Mouse (Mus musculus) bone marrow macrophage, adult 2 months (primary cell): ENCODE measurements around the gene Itfg2. TPM values are rescaled to one million over a fixed set of nuclear protein-coding genes. Genes with fewer than 3 reads are reported as not detected.

Source experiments
- H3K27ac ChIP-seq: 2 replicates; pipeline ENCODE4 v1.5.1; 2012; ENCODE audit warnings: low read depth, low read length; ENCODE audit not compliant: insufficient read depth
- H3K4me1 ChIP-seq: 2 replicates; pipeline ENCODE4 v1.6.1; 2012; ENCODE audit warnings: low read length; ENCODE audit not compliant: control insufficient read depth, insufficient read depth
- H3K4me3 ChIP-seq: 2 replicates; pipeline ENCODE4 v1.5.1; 2012; ENCODE audit warnings: mild to moderate bottlenecking, low read length, moderate library complexity; ENCODE audit not compliant: insufficient read depth
- CTCF ChIP-seq: IDR thresholded peaks from 2 replicates; pipeline ENCODE4 v1.5.1; 2012; ENCODE audit warnings: low read depth, mild to moderate bottlenecking, low read length, moderate library complexity
- POLR2A ChIP-seq: IDR thresholded peaks from 2 replicates; pipeline ENCODE4 v1.6.1; 2012; ENCODE audit warnings: mild to moderate bottlenecking, low read depth, low read length, borderline replicate concordance
- polyA plus RNA-seq: library from polyadenylated mRNA; stranded (reverse); fragments of >200 nt; gene quantifications from 2 replicates; pipeline ENCODE4 v1.2.4, GENCODE M21; 2012; ENCODE audit not compliant: missing spikeins, insufficient read depth, insufficient read length

The Itfg2 gene
- polyA plus RNA-seq, 1 experiment, result 5.5 TPM

- TF ChIP-seq POLR2A, result no peak
- Histone ChIP-seq H3K4me1 (peaks cover 10% of the 10 kb centered on the region), H3K4me3 (0 out of 2 replicates have a peak overlapping the region, but pooled peaks have one; percentile 90)
Observed at GRCm38 (mm10) chr6:128436356-128437005, 11.8 kb upstream of the Itfg2 start.

GRCm38 (mm10) chr6:128435474-128435873, 10.7 kb upstream of the Itfg2 start:
- Histone ChIP-seq H3K4me3 (no peak overlapping the region), H3K27ac (no peak overlapping the region), H3K4me1 (peaks cover 10% of the 10 kb centered on the region)
- TF ChIP-seq CTCF, result no peak
- TF ChIP-seq POLR2A, result no peak

More at GRCm38 (mm10) chr6:128436356-128437005, 11.8 kb upstream of the Itfg2 start:
- no peak overlapping the region for H3K27ac ChIP-seq

- H3K4me1 ChIP-seq, result peaks cover 6% of the 10 kb centered on the region
- TF ChIP-seq CTCF (no peak), POLR2A (no peak)
- H3K4me3 ChIP-seq, result no peak overlapping the region
- H3K27ac ChIP-seq, result no peak overlapping the region
Observed at GRCm38 (mm10) chr6:128433566-128433965, 8.8 kb upstream of the Itfg2 start.

- Histone ChIP-seq H3K4me3 (no peak overlapping the region), H3K4me1 (peaks cover 6% of the 10 kb centered on the region), H3K27ac (no peak overlapping the region)
- no peak for TF ChIP-seq CTCF
- TF ChIP-seq POLR2A, result no peak
Observed at GRCm38 (mm10) chr6:128432356-128432915, 7.7 kb upstream of the Itfg2 start.

- TF ChIP-seq POLR2A (no peak), CTCF (no peak)
- Histone ChIP-seq H3K4me3 (no peak overlapping the region), H3K4me1 (0 out of 2 replicates have a peak, but pooled peaks cover 2% of the 10 kb centered on the region), H3K27ac (no peak overlapping the region)
Observed at GRCm38 (mm10) chr6:128429826-128430225, 5.1 kb upstream of the Itfg2 start.

GRCm38 (mm10) chr6:128429300-128429699, 4.6 kb upstream of the Itfg2 start:
- 0 out of 2 replicates have a peak, but pooled peaks cover 2% of the 10 kb centered on the region for H3K4me1 ChIP-seq
- no peak overlapping the region for H3K4me3 ChIP-seq
- H3K27ac ChIP-seq, result no peak overlapping the region
- TF ChIP-seq POLR2A, result no peak
- TF ChIP-seq CTCF, result no peak

- Histone ChIP-seq H3K4me3 (no peak overlapping the region), H3K4me1 (0 out of 2 replicates have a peak, but pooled peaks cover 5% of the 10 kb centered on the region), H3K27ac (no peak overlapping the region)
- TF ChIP-seq CTCF, result no peak
- TF ChIP-seq POLR2A, result no peak
Observed at GRCm38 (mm10) chr6:128427571-128427970, 2.8 kb upstream of the Itfg2 start.

- H3K27ac ChIP-seq, result peak overlapping the region; percentile 92; the same call in 1 of the 2 replicates
- H3K4me1 ChIP-seq, result peaks cover 8% of the 10 kb centered on the region; the same call in 1 of the 2 replicates
- peak overlapping the region; percentile 92 for H3K4me3 ChIP-seq
- TF ChIP-seq POLR2A (no peak), CTCF (no peak)
Observed at GRCm38 (mm10) chr6:128425046-128425445, 315 bp upstream of the Itfg2 start.

GRCm38 (mm10) chr6:128423496-128424268, 1.0 kb downstream of the Itfg2 start:
- Histone ChIP-seq H3K27ac (peak overlapping the region; percentile 92; the same call in 1 of the 2 replicates), H3K4me3 (peak overlapping the region; percentile 92), H3K4me1 (peaks cover 8% of the 10 kb centered on the region; the same call in 1 of the 2 replicates)
- no peak for TF ChIP-seq POLR2A
- TF ChIP-seq CTCF, result no peak
